Mouse (Mus musculus) cerebellum, adult 9-11 months (tissue): Measurements from ENCODE around the gene B4galt5.
A peak's percentile ranks its signal among the peaks of the same experiment; 100 is the strongest.

Source experiments
- DNase-seq: peaks from one replicate; pipeline ENCODE4 v3.0.0; 2022

The B4galt5 gene

DNA sequence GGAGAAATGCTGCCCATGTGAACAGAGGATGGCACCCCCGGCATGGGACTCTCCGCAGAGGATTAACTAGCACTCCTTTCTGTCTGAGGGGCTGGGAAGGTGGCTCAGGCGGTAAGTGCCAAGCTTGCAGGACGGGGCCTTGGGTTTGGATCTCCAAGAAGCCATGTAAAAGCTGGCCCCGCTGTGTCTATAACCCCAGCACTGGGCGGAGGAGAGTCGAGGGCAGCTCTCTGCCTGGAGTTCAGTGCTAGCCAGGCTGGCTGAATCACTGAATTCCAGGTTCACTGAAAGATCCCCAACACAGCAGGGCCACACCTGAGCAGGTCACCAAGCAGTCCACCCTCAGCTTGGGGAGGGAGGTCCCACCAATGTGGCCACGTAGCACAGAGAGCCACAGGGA, 45.8 kb downstream of the B4galt5 start:
- peak; percentile 23 for DNase-seq

DNA sequence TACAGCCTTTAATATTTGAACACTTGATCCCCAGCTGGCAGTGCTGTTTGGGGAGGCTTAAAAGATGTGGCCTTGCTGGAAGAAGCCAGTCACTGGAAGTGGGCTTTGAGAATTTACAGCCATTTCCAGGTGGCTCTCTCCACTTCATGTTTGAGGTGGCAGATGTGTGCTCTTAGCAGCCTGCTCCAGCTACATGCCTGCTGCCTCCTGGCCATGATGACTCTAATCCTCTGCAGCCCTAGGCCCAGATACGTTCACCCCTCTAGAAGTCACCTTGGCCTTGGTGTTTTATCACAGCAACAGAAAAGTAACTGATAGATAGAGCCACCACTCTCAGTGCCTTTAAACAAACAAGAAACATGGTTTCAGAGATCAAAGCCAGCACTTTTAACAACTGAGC, 46.3 kb downstream of the B4galt5 start:
- DNase-seq: peak; percentile 7

DNA sequence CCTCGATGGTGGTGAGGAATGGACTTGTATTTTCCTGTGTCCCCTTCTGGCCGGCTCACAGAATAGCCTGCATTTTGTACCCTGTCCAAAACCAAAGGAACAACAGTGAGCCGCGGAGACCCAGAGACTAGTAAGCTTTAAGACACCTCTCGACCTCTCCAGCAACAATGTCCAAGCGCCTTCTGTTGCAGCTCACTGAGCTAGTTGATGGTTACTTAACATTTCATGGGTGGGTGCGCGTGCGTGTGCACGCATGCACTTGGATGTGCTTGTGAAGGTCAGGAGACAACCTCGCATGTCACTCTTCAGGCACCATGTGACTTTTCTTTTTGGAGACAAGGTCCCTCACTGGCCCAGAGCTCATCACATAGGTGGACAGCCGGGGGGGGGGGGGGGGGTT, 47.0 kb downstream of the B4galt5 start:
- peak; percentile 18 for DNase-seq

DNA sequence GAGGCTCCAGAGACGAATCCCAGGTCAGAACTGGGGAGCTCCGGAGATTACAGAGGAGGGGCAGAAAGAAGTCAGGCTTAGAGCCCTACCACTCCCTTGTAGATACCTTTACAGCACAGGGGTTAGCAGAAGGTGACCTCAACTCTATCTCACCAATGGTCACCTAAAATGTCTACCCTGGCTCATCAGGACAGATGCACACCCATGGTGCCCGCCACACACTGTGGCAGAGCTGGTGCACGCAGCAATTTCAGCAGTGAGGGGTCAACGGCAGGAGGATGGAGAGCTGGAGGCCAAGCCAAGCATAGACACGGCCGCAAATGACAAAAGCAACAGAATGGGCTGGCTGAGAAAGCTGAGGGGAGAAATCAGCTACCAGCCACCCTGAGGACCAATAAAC, 47.4 kb downstream of the B4galt5 start:
- no peak for DNase-seq

DNA sequence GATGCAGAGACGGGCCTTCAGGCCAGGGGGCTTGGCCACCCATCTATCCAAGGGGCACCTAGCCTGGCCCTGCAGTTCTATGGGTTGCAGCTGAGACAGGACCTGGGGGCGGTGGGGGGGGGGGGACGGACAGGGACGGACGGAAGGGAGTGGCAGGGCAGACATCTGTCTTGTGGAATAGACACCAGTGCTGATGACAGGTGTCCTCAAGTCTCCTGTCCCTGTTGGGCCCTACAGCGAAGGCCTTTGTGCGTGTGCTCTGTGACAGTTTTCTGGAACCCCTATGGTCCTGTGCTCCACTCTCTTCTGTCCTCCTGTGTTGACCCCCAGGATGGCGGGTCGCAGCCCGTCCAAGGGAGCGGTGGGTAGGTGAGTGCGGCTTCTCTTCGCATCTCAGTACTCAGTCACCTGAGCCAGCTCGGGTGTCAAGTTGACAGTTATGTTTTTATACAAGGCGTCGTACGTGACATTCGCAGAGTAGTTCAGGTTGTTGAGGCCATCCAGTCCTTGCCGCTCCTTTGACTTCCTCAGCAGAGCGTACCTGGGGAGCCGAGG, 48.0 kb downstream of the B4galt5 start:
- DNase-seq: peak; percentile 40

DNA sequence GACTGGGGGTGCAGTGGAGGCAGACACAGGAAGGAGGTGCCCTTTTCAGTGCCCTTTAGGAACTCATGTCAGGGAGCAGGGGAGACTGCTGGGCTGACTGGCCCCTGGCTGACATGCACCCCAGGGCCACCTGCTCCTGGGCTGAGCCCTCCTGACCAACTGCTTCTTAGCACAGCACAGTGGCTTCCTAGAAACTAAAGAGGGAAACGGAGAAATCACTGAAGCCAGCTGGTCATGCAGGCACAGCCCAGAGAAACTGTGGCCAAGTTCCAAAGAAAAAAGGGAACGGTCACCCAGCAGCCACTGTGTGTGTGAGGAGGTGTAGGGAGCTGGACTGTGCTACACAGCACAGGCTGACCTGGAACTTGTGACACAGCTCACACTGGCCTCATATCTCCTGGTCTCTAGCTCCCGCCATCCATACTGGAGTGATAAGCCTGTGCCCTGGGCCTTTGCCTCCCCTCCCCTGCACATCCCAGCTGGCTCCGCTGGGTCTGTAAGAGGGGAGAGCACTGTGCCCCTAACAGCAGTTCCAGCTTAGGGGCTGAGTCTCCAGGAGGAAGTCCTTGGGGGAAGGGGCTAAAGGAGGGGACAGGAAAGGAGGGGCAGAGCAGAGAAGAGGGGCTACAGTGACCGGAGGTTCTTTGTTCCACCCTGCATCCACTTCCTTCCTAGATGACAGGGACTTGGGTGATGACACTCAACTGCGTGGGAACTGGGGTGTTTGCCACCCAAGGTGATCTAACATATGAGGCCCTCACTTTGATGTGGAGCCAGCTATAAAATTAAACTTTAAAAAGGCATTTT, 48.9 kb downstream of the B4galt5 start:
- DNase-seq: peak; percentile 75

DNA sequence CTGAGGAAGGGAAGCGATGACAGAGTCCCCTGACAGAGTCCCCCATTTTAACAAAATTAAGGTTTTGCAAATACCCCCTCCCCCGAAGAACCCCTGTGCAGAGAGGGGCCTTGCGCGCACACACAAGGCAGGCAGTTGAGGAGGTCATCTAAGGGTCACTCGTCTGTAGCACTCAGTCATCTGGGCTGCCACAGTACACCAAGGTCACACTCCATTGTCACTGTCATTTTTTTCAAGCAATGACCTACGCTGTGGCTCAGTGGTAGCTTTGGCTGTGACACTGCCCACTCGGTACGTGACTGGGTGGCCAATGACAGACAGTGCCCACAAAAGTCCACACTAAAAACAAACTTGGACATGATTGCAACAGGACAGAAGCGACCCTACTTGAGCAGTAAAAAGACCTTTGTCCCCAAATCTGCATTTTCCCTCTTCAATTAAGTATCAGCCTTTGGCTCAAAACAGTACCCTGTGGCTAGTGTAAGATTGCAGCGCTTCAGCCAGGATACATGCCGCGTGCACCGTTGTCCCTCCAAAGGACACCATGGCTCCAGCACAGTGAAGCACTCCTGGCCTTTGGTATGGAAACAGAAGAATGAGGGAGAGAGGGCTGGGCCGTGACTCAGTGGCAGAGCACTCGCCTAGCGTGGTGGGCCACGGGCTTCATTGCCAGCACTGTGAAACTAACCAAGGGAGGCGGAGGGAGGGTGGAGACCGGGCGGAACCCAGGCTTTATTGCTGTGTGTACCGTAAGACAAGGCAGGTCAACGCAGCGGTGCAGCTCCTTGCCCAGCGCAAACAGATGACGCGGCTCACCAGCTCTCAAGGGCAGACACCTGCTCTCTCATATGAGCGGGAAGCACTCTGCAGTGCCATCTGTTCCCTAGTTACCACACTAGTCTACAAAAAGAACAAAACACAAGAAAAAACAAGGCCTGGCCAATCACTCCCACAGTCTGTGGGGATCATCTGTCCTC, 50.0 kb downstream of the B4galt5 start:
- peak; percentile 87 for DNase-seq

DNA sequence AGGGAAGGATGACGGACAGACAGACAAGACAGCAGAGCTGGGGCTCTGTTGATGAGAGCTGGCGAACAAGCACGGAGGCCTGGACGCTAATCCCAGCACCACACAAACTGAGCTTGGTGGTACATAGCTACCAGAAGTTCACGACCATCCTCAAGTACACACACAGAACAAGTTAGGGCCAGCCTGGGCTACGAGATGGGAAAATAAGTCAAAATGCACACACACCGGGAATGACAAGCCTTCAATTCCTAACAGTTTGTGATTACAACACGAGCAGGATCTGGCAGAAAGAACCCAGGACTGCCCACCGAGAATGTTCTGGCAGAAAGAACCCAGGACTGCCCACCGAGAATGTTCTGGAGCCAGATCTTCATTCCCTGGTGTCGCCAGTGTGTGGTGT, 51.0 kb downstream of the B4galt5 start:
- DNase-seq: peak; percentile 33

DNA sequence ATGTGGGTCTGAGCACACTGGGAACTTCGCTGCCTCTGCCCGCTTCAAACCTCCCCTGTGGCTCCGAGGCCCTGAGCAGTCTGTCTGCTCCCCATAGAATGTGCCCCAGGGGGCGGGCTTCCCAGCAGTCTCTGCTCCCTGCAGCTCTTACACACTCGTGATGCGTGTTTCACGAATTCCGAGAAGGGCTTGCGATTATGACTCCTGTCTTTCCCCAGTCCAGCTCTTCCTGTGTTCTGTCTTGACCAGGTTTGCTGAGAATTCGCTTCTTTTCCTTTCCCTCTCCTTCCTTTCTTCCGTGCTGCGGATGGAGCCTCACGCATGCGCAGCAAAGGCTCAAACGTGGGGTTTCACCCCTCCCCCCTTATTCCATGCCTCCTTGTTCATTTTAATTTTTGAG, 54.1 kb downstream of the B4galt5 start:
- DNase-seq: peak; percentile 21

DNA sequence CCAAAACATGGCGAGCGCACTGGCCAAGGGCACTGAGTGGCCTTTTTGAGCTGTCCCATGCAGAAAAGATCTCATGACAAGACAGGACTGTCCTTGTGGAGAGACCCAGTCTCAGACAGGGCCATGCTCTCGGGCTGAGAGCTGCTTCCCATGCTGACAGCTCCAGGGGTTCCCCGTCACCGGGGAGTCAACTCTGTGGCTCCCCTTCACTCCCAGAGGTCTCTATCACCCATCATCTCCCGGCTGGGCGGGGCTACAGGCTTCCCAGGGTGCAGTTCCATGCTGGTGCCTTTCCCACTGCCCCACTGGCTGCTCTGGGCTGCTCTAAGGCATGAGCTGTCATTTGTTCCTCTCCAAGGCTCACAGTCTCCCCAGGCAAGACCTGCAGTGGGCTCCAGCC, 54.8 kb downstream of the B4galt5 start:
- DNase-seq: no peak

DNA sequence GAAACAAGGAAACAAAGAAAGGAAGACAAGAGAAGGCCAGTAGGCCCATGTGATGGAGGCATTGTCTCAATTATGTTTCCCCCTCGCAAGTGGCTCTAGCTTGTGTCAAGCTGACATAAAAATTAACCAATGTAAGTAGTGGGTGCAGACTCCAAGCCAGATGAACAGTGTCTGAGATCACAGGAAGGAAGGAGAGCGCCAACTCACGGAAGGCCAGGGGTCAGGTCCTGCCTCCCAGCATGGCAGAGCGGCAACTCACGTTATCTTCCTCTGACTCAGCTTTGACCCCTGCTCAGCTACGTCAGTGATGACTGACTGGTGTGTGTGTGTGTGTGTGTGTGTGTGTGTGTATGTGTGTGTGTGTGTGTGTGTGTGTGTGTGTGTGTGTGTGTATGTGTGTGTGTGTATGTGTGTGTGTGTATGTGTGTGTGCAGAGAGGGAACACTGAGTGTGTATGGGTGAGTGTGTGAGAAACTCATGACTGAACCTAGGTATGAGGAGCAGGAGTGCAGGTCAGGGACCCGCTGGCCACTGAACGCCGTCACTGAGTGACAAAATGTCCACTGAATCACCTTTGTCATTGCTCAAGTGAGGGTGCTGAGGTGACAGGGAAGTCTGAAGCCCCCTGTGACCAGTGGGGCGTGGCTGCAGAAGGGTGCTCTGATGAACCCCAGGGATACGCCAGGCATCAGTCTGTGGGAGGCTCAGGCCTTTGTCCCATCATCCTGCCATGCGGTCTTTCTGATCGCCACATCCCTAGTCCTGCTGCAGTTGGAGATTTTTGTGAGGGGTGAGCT, 55.5 kb downstream of the B4galt5 start:
- DNase-seq: peak; percentile 13

DNA sequence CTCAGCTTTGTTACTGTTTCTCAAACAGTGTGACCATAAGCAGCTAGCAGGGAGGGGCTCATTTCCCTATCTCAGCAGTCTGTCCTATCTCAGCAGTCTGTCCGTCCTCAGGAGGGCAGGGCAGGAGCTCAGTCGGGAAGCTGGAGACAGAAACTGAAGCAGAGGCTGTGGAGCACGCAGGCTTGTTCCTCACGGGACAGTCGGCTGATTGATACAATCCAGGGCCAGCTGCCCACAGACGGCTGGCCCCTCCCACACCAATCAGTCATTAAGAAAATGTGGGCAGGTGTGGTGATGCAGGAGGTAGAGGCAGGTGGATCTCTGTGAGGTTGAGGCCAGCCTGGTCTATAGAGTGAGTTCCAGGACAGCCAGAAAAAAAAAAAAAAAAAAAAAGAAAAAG, 56.1 kb downstream of the B4galt5 start:
- peak; percentile 7 for DNase-seq

DNA sequence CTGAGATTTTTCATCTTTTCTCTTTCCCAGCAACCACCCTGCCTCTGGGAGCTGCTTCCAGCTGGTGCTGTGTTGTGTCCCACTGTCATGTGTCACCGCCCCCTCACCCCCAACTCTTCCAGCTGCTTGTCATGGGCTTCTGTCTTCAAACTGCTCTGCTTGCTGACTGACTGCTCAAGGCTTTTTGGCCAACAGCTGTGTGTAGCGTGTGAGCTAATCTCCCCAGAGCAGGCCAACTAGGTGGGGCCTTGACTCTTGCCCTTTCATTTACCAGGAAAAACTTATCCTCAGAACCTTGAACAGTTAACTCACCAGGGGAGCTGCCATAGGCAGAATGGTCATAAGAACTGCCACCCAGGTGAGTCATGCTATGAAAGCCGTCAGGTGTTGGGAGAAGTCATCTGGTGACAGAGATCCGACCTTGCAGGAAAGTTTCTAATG, 56.8 kb downstream of the B4galt5 start:
- no peak for DNase-seq

DNA sequence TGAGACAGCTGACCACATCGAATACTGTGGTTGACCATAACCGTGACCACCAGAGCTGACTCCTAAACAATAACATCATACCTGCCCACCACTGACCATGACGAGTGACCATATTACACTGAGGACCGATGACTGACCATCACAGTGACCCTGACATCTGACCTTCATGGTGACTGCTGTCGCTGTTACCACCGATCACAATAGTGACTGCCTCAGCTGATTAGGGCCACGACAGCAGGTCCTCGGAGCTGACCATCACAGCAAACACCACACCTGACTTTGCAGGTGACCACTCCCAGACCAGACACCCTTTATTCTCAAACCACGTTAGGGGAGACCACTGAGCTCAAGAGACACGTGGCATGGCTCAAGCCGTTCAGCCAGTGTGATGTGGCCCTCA, 57.3 kb downstream of the B4galt5 start:
- no peak for DNase-seq

DNA sequence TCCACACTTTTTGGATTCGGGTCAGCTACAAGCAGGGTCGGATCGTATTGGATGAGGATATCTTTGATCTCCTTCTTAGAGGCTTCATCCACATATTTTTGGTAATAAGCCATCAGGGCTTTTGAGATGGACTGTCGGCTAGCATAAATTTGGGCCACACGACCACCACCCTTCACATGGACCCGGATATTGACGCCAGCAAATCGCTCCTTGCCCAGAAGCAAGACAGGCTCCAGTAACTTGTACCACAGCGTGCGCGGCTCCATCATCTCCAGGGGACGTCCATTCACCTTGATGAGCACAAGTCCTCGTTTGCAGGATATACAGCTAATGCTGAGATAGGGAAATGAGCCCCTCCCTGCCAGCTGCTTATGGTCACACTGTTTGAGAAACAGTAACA, 67.5 kb downstream of the B4galt5 start:
- peak; percentile 33 for DNase-seq

DNA sequence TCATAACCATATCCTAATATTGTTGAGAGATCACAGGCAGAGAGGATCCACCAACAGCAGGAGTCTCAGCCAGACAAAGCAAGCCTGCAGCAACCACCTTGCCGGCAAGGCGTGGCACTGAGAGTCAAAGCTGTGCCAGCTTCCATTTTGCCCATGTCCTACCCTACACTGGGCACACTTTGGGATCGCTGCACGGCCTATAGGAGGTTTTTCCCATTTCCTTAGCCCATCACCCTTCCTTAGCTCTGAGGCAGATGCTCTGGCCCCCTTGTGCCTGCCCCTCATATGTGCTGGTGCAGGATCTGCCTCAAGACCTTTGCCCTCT, 68.0 kb downstream of the B4galt5 start:
- DNase-seq: no peak

DNA sequence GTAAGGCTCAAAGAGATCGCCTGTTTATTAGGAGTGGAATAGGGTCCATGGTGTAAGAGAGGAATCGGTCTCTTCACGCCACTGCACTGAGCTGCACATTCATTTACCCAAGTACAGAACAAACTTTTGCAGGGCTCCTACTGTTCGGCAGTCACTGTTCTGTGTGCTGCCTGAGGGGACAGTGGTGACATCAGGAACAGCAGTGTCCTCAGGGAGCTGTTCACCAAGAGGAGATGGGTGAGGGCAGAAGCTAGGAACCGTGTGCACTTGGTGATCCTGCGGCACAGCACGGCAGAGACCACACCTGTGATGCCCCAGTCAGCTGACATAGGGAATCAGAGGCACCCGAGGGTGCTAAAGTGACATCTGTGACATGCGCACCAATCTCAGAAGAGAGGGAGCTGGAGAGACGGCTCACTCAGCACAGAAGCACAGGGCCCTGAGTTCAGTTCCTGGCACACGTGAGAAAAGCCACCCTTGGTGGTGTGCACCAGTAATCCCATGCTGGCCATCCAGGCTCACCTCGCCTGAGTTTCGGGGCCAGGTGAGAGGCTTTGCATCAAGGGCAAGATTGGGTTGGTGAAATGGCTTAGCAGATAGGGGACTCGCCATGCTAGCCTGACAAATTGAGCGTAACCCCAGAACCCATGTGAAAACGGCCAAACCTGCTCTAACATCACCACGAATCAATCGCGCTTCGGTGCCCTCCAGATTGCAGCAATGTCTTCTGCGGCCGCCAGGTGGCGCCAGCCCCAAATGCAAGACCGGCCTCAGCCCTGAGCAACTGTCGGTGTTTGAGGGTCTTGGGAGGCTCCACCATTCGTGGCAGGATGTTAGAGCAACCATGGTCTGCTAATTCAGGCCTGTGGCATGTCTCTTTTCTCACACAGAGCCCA, 68.6 kb downstream of the B4galt5 start:
- peak; percentile 84 for DNase-seq

DNA sequence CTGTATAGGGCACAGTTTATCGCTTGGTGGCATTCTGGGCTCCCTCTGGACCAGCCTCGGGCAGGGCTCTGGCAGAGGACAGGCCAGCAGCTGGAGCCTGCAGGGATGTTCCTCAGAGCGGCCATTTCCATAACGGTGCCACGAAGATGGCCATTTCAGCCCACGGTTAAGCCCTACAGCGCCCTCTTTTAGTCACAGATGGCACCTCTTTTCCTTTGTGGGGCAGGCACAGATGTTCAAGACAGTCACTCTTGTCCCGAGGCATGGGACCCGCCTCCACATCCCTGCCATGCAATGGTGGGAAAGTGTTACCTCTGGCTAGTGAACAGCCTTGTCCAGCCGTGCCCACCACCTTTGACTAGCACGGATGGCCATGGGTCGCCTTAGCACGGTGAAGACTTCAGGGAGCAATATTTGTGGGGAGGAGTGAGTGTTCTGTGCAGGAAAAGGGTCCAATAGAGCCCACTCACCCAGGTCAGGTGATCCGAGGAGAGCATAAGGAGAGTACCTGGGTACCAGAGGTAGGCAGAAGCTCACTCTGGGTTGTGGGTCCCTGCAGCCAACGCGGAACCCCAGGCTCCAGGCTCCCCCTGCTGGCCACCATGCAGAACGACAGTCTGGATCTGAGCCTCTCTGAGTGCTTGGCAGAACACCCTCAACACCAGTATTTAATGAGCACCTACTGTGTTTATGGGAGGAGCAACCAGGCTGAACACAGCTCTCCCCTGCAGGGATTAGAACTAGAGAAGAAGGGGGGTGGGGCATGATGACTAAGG, 70.0 kb downstream of the B4galt5 start:
- peak; percentile 61 for DNase-seq

DNA sequence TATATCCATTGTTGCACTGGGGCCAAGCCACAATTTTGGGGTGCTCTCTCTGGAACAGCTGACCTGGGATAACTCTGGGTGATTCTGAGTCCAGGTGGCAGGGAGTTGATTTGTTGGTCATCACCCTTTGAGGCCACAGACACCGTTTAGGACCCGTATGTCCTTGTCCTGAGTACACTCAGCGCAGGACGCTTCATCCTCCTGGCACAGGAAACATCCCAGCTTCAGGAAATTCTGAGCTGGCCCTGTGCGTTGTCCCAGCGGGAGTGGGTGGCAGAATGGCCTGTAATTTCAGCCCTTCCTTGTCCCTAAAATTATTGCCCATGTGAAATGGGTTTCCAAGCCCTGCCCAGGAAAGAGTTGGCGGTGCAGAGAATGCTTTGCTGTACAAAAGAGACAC, 71.0 kb downstream of the B4galt5 start:
- DNase-seq: no peak

DNA sequence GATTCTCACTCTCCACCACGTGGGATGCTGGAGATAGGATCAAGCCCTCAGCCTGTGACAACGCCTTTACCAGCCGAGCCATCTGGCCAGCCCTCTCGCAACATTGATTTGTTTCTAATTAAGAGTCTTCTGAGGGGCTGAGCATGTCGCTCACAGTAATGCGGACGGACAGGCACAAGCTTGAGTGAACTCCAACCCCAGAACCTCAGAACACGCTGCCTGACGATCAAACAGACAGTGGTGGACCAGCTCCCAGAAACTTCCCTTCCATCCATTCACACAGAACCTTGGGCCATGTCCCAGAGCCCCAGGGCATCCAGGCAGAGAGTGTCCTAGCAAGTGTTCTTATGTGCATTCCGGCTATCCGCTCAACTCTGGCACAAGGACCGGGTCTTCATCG, 72.0 kb downstream of the B4galt5 start:
- DNase-seq: no peak

DNA sequence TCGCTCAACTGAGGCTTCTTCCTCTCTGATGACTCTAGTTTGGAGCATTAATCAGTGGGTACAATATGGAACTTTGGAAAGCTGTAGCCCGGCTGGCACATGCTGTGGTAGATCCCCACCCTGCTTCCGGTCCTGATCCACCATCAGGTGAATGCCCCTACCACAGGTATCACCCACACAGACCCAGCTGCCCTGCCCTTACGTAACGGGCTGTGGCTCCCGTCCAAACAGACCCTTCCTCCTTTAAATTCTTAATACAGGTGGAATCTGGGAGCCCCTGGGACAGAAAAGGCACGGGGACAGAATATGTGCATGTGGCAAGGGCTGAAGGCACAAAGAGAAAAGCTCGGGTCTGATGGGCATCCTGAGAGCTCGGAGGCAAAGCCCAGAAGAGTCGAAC, 73.1 kb downstream of the B4galt5 start:
- no peak for DNase-seq
